Mouse (Mus musculus) midbrain, embryonic 14.5 days (tissue): ENCODE measurements around the gene Mab21l3. TPM values are rescaled to one million over a fixed set of nuclear protein-coding genes. Genes with fewer than 3 reads are reported as not detected.

Source experiments
- ATAC-seq: fragments of 200-750 bp; cut with Nextera tagmentation; 2 replicates; pipeline ENCODE4 v1.8.0; 2017; ENCODE audit warnings: moderate number of reproducible peaks, moderate library complexity; ENCODE audit not compliant: low FRiP score, low TSS enrichment
- DNase-seq: peaks from one replicate; pipeline ENCODE4 v3.0.0-alpha.2; 2015
- H3K27ac ChIP-seq: fragments of 300-500 bp; sonication (generic); replicated peaks from 2 replicates; pipeline ENCODE4 v1.5.1; 2014; ENCODE audit warnings: mild to moderate bottlenecking, low read depth, low read length, moderate library complexity
- H3K27me3 ChIP-seq: fragments of 300-500 bp; sonication (generic); 2 replicates; pipeline ENCODE4 v1.6.1; 2014; ENCODE audit warnings: low read length, control low read depth, mixed read lengths; ENCODE audit not compliant: control insufficient read depth, insufficient read depth
- H3K36me3 ChIP-seq: fragments of 300-500 bp; sonication (generic); 2 replicates; pipeline ENCODE4 v1.6.1; 2014; ENCODE audit warnings: low read length, control low read depth; ENCODE audit not compliant: control insufficient read depth, insufficient read depth
- H3K4me1 ChIP-seq: fragments of 300-500 bp; sonication (generic); 2 replicates; pipeline ENCODE4 v1.6.1; 2014; ENCODE audit warnings: mild to moderate bottlenecking, antibody characterized with exemption, low read length, control low read depth; ENCODE audit not compliant: control insufficient read depth, insufficient read depth
- H3K4me2 ChIP-seq: fragments of 300-500 bp; sonication (generic); 2 replicates; pipeline ENCODE4 v1.6.1; 2014; ENCODE audit warnings: mild to moderate bottlenecking, low read length, moderate library complexity
- H3K4me3 ChIP-seq: fragments of 300-500 bp; sonication (generic); replicated peaks from 2 replicates; pipeline ENCODE4 v1.5.1; 2014; ENCODE audit warnings: low read depth, low read length
- H3K9ac ChIP-seq: fragments of 300-500 bp; sonication (generic); replicated peaks from 2 replicates; pipeline ENCODE4 v1.6.1; 2014; ENCODE audit warnings: mild to moderate bottlenecking, low read length, moderate library complexity
- H3K9me3 ChIP-seq: fragments of 300-500 bp; sonication (generic); 2 replicates; pipeline ENCODE4 v1.6.1; 2016; ENCODE audit warnings: low read length, control low read depth, mixed read lengths; ENCODE audit not compliant: control insufficient read depth
- WGBS: fragments of 180-500 bp; shearing (Covaris S2); extraction: QIAGEN DNeasy Blood & Tissue Kit; methylation state at CpG from one replicate; pipeline ENCODE4 v1.1.7; 2014; 5-methylcytosine and 5-hydroxymethylcytosine counted together
- polyA plus RNA-seq: library from polyadenylated mRNA; unstranded; fragments of >200 nt; fragmentation: Nextera tagmentation; extraction: Ambion mirVana; gene quantifications from 2 replicates; pipeline ENCODE4 v1.2.1, GENCODE M21; 2014

The Mab21l3 gene
- polyA plus RNA-seq, 1 experiment from 2014 or later = not detected

DNA sequence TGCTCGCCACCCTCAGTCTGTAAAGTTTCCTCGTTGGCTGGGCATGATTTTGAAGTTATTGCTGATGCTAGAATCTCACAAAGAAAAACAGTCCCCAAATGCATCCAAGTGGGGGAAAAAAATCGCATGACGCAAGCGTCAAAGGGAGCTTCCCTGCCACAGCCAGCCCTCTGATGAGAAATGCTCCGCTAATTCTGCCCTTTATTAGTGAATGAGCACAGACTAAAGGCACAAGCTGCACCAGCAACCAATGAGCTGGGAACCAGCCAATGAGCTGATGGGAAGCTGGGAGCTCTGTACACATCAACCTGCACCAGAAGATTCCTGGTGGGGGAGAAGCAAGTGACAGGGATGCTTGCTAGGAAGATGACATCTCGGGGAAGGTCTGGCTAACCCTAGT, 11.0 kb upstream of the Mab21l3 start:
- DNase-seq = no peak
- no peak for ATAC-seq
- Histone ChIP-seq H3K4me2 (no peak overlapping the region), H3K9me3 (no peaks in the 10 kb centered on the region), H3K4me3 (no peak overlapping the region), H3K27ac (no peak overlapping the region), H3K36me3 (peaks cover 44% of the 10 kb centered on the region), H3K9ac (no peak overlapping the region), H3K27me3 (no peaks in the 10 kb centered on the region), H3K4me1 (no peaks in the 10 kb centered on the region)
- 61% methylated on average over 7 of the region's 7 CpGs for WGBS

DNA sequence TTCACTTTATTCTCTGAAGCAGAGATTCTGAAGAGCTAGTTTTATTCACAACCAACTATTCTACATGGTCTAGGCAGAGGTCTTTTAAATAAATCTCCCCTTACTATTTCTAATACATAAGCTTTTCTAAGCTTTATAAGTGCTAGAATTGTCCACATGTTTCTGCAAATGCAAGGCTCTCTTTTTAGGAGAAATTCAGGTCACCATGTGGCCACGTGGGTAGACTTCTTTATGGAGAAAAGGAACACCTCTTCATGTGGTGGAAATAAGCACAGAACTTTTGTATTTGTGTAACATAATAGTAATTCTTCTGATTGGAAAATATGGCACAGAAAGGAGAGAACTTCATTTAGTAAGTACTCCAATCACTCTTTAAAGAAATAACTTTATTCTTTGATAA, 5.3 kb upstream of the Mab21l3 start:
- Histone ChIP-seq H3K36me3 (peaks cover 6% of the 10 kb centered on the region; the same call in 1 of the 2 replicates), H3K9ac (no peak overlapping the region), H3K9me3 (no peaks in the 10 kb centered on the region), H3K4me1 (no peaks in the 10 kb centered on the region), H3K4me3 (no peak overlapping the region), H3K4me2 (no peak overlapping the region), H3K27ac (no peak overlapping the region), H3K27me3 (no peaks in the 10 kb centered on the region)
- 81% methylated on average over 1 of the region's 1 CpGs for WGBS
- no peak for ATAC-seq
- DNase-seq = no peak

DNA sequence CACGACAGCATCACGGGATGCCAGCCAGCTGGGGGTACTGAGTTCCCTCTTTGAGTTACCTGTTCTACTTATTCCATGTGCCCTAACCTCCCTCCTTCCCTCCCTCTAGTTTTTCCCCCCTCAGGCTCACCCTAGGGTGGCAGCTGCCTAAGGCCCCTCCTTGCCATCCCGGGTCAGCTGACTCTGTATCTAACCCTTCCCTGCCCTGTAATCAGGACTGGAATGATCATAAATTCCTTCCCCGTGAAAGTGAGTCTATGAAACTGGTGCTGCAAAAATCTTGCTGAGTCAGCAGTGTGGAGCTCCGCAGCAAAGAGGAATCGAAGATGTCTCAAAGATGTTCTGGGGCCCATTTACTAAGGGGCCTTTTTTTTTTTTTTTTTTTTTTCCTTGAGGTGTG, 2.6 kb upstream of the Mab21l3 start:
- Histone ChIP-seq H3K4me1 (no peaks in the 10 kb centered on the region), H3K4me3 (no peak overlapping the region), H3K4me2 (no peak overlapping the region), H3K9me3 (no peaks in the 10 kb centered on the region), H3K27me3 (no peaks in the 10 kb centered on the region), H3K36me3 (no peaks in the 10 kb centered on the region), H3K9ac (no peak overlapping the region), H3K27ac (no peak overlapping the region)
- WGBS = 82% methylated on average over 6 of the region's 6 CpGs
- DNase-seq (no peak), ATAC-seq (no peak)

DNA sequence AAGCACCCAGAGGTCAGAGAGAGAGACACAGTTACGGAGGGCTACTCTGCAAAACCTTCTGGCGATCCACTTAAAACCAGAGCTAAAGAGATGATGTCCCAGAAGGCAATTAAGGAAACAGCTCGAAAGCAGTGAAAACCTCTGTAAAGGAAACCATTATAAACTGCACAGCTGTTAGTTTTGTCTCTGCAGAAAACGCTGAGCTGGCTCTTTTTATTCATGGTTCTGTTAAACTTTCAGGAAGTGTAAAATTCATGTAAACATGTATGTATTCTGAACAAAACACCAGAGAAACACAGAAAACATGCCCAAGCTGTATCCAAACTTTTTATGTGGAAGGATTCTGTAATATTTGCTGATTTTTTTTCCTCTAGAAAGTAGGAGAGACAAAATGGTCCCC, 2.7 kb downstream of the Mab21l3 start:
- Histone ChIP-seq H3K4me1 (no peaks in the 10 kb centered on the region), H3K4me3 (no peak overlapping the region), H3K4me2 (no peak overlapping the region), H3K27ac (no peak overlapping the region), H3K9ac (no peak overlapping the region), H3K36me3 (no peaks in the 10 kb centered on the region), H3K27me3 (no peaks in the 10 kb centered on the region), H3K9me3 (no peaks in the 10 kb centered on the region)
- no peak for ATAC-seq
- WGBS = 84% methylated on average over 4 of the region's 4 CpGs
- no peak for DNase-seq

DNA sequence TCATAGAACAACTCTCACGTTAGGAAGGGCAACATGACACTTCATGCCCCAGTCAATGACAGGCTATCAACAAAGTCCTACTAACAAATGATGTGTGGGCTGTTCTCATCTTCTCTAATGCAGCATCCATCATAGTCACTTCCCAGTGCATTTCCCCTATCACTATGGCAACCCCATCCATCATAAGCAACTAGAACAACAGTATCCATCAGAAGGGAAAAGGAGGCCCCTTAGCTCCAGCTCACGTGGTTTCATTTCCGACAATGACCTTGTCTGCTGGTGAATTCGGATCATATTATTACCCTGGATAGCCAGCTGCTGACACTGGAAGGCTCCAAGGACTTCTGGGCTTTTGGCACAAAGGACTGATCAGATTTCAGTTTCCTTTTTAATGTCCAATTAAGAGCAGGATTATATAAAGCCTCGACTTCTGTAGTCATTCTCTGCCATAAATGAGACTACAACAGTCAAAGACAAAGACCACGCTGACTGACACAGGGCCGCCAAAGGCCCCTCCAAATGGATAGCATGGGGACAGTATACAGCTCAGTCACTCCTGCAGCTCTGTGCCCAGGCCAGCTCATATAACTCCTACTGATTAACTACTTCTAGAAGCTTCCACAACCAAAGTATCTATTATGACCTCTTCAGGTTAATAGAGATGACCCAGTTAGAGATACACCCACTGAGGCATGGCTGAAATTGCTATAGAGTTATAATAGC, 6.2 kb downstream of the Mab21l3 start:
- Histone ChIP-seq H3K9me3 (no peaks in the 10 kb centered on the region), H3K9ac (no peak overlapping the region), H3K27ac (no peak overlapping the region), H3K4me3 (no peak overlapping the region), H3K4me1 (no peaks in the 10 kb centered on the region), H3K4me2 (no peak overlapping the region), H3K36me3 (no peaks in the 10 kb centered on the region), H3K27me3 (no peaks in the 10 kb centered on the region)
- DNase-seq (no peak), ATAC-seq (no peak)
- 75% methylated on average over 7 of the region's 7 CpGs for WGBS

DNA sequence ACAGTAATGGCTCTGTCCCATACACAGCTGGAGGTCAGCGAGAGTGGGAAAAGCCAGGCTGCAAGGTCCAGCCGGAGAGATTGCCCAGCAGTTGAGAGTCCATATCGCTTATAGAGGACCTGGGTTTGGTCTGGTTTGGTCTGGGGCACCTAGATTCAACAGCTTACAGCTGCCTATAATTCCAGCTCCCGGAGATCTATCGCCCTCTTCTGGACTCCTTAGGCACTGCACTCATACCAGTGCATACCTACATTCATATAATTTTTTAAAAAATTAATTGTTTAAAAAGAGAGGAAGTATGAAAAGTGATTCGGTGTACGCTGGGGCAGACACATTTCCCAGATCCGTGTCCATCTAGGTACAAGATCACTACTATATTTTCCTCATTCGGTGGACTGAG, 9.4 kb downstream of the Mab21l3 start:
- Histone ChIP-seq H3K9me3 (no peaks in the 10 kb centered on the region), H3K27me3 (no peaks in the 10 kb centered on the region), H3K9ac (no peak overlapping the region), H3K4me3 (no peak overlapping the region), H3K27ac (no peak overlapping the region), H3K4me2 (no peak overlapping the region), H3K4me1 (peaks cover 10% of the 10 kb centered on the region), H3K36me3 (no peaks in the 10 kb centered on the region)
- DNase-seq (no peak), ATAC-seq (no peak)
- 94% methylated on average over 9 of the region's 9 CpGs for WGBS

DNA sequence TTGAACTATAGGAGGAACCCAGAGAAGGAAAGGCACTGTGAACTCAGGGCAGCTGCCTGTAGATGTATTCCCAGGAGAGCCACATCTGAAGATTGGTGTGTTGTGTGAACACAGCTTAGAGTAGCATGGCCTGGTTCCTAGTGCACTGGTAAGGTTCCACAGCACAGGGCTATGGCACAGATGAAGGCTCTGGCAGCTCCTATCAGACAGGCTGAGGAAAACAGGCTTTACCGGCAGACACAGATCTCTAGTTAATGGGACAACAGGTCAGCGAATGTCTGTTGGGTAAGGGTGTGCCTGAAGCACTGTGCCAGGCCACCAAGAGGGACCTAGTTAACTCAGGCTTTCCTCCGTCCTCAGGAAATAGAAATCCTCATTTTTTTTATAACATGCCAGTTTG, 11.8 kb downstream of the Mab21l3 start:
- no peak for DNase-seq
- ATAC-seq = no peak
- WGBS = 87% methylated on average over 3 of the region's 3 CpGs

DNA sequence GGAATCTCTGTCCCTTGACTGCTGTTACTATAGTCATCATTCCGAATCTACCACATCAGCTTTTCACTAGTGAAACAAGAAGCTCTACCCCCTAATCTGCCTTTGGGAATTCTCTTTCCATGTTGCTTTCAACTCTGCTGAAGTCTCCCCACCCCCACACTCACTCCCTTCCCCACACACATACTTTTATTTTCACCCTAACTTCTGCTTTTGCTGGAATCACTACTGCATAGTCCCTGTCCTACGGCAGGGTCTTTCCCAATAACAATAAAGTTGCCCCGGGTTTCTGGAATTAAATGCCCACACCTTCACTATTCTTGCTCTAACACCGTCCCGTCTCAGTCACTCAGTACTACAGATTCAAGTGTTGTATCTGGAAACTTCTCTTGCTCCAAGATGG, 12.2 kb downstream of the Mab21l3 start:
- H3K9ac ChIP-seq = peak overlapping the region; percentile 30; the same call in 1 of the 2 replicates
- 67% methylated on average over 5 of the region's 5 CpGs for WGBS
- no peak overlapping the region for H3K27ac ChIP-seq
- ATAC-seq (no peak; the same call in 1 of the 2 replicates), DNase-seq (no peak)
- H3K9me3 ChIP-seq = no peaks in the 10 kb centered on the region
- peak overlapping the region; percentile 42 for H3K4me2 ChIP-seq
- no peaks in the 10 kb centered on the region for H3K27me3 ChIP-seq
- no peak overlapping the region for H3K4me3 ChIP-seq
- H3K4me1 ChIP-seq = peaks cover 10% of the 10 kb centered on the region
- H3K36me3 ChIP-seq = no peaks in the 10 kb centered on the region

More for the DNA sequence above, 11.8 kb downstream of the Mab21l3 start:
- no peaks in the 10 kb centered on the region for H3K9me3 ChIP-seq
- no peak overlapping the region for H3K9ac ChIP-seq
- no peak overlapping the region for H3K4me2 ChIP-seq
- H3K4me1 ChIP-seq = peaks cover 10% of the 10 kb centered on the region
- no peaks in the 10 kb centered on the region for H3K27me3 ChIP-seq
- H3K36me3 ChIP-seq = no peaks in the 10 kb centered on the region
- H3K4me3 ChIP-seq = no peak overlapping the region
- H3K27ac ChIP-seq = no peak overlapping the region

DNA sequence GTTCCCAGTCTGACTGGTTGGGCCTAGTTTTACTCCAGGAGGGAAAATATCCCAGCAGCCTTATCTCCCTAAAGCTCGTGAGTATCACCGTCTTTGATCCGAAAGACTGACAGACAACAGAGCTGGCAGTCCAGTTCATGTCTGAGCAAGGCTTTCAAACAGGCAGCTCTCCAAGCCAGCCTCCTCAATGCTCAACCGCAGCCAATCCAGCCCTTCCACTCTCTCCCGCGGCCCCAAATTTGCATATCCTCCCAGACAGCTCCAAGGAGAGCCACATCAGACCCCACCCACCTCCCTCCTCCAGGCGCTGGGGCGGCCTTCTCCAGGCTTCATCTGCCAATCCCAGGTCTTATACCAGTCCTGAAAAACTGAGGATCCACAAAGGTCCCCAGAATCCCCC, 12.7 kb downstream of the Mab21l3 start:
- Histone ChIP-seq H3K9me3 (no peaks in the 10 kb centered on the region), H3K9ac (peak overlapping the region; percentile 30; the same call in 1 of the 2 replicates), H3K27me3 (no peaks in the 10 kb centered on the region), H3K36me3 (no peaks in the 10 kb centered on the region), H3K27ac (no peak overlapping the region), H3K4me2 (peak overlapping the region; percentile 42), H3K4me3 (no peak overlapping the region), H3K4me1 (peaks cover 10% of the 10 kb centered on the region)
- WGBS = 0% methylated on average over 8 of the region's 8 CpGs
- peak; percentile 79 for DNase-seq
- peak; percentile 86 for ATAC-seq
